Mouse (Mus musculus) midbrain, embryonic 11.5 days (tissue): ENCODE results near the gene Zfp750. TPM values are rescaled to one million over a fixed set of nuclear protein-coding genes. Genes with fewer than 3 reads are reported as not detected.

Experiments used
- ATAC-seq: fragments of 200-750 bp; cut with Nextera tagmentation; 2 replicates; pipeline ENCODE4 v1.8.0; 2017; ENCODE audit warnings: moderate TSS enrichment, moderate library complexity; ENCODE audit not compliant: low FRiP score
- DNase-seq: peaks from one replicate; pipeline ENCODE4 v3.0.0; 2015; ENCODE audit warnings: low spot score; ENCODE audit errors: missing footprints
- H3K27ac ChIP-seq: fragments of 300-500 bp; sonication (generic); 2 replicates; pipeline ENCODE4 v1.5.1; 2014; ENCODE audit warnings: low read depth, low read length
- H3K27me3 ChIP-seq: fragments of 300-500 bp; sonication (generic); 2 replicates; pipeline ENCODE4 v1.6.1; 2014; ENCODE audit warnings: mild to moderate bottlenecking, low read length, moderate library complexity, mixed read lengths; ENCODE audit not compliant: control insufficient read depth, insufficient read depth
- H3K36me3 ChIP-seq: fragments of 300-500 bp; sonication (generic); 2 replicates; pipeline ENCODE4 v1.6.1; 2014; ENCODE audit warnings: mild to moderate bottlenecking, low read length, moderate library complexity, mixed read lengths; ENCODE audit not compliant: control insufficient read depth, insufficient read depth
- H3K4me1 ChIP-seq: fragments of 300-500 bp; sonication (generic); 2 replicates; pipeline ENCODE4 v1.6.1; 2014; ENCODE audit warnings: low read length; ENCODE audit not compliant: control insufficient read depth, insufficient read depth
- H3K4me2 ChIP-seq: fragments of 300-500 bp; sonication (generic); 2 replicates; pipeline ENCODE4 v1.6.1; 2014; ENCODE audit warnings: mild to moderate bottlenecking, moderate library complexity
- H3K4me3 ChIP-seq: fragments of 300-500 bp; sonication (generic); 2 replicates; pipeline ENCODE4 v1.5.1; 2014; ENCODE audit warnings: low read depth, low read length
- H3K9ac ChIP-seq: fragments of 300-500 bp; sonication (generic); 2 replicates; pipeline ENCODE4 v1.6.1; 2014; ENCODE audit warnings: low read length
- H3K9me3 ChIP-seq: fragments of 300-500 bp; sonication (generic); 2 replicates; pipeline ENCODE4 v1.6.1; 2016; ENCODE audit warnings: low read length; ENCODE audit not compliant: control insufficient read depth
- WGBS: fragments of 180-500 bp; shearing (Covaris S2); extraction: QIAGEN DNeasy Blood & Tissue Kit; methylation state at CpG from one replicate; pipeline ENCODE4 v1.1.7; 2014; 5-methylcytosine and 5-hydroxymethylcytosine counted together
- polyA plus RNA-seq: library from polyadenylated mRNA; unstranded; fragments of >200 nt; fragmentation: Nextera tagmentation; extraction: Ambion mirVana; gene quantifications from 2 replicates; pipeline ENCODE4 v1.2.1, GENCODE M21; 2014

The Zfp750 gene
- polyA plus RNA-seq, 1 experiment from 2014 or later, result 0.20 TPM

DNA sequence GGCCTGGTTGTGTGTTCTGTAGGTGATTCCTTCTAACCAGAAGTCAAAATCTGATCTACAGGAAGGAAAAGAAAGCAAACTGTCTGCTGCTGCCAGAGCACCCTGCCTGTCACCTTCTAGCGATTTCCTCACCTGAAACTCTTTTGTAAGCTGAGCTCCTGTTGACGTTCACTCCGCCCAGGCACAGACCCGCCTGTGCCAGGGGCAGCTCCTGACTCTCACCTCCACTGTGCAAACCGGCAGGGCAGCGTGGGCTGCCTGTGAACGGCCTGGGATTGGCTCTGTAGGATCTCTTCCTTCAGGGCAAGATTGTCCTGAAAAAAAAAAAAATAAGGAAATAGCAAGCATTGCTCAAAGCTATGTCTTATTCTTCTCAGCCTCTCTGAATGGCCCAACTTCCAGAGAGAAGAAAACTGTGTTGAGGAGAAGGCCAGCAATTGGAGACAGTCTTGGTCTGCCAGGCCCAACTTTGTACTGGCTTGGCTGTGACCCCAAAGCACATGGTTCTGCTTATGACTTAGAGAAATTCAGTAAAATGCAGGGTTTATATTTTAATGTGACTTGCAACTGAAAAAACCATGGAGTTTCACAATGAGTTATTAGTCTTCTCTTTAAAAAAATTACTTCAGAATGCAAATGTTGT is 25.7 kb upstream of the Zfp750 start:
- DNase-seq (no peak), ATAC-seq (no peak)
- H3K4me1 ChIP-seq, result peaks cover 11% of the 10 kb centered on the region
- H3K4me3 ChIP-seq, result no peak overlapping the region
- 82% methylated on average over 7 of the region's 7 CpGs for WGBS
- no peaks in the 10 kb centered on the region for H3K36me3 ChIP-seq
- no peak overlapping the region for H3K4me2 ChIP-seq
- no peaks in the 10 kb centered on the region for H3K27me3 ChIP-seq
- no peaks in the 10 kb centered on the region for H3K9me3 ChIP-seq
- no peak overlapping the region for H3K27ac ChIP-seq
- no peak overlapping the region for H3K9ac ChIP-seq

DNA sequence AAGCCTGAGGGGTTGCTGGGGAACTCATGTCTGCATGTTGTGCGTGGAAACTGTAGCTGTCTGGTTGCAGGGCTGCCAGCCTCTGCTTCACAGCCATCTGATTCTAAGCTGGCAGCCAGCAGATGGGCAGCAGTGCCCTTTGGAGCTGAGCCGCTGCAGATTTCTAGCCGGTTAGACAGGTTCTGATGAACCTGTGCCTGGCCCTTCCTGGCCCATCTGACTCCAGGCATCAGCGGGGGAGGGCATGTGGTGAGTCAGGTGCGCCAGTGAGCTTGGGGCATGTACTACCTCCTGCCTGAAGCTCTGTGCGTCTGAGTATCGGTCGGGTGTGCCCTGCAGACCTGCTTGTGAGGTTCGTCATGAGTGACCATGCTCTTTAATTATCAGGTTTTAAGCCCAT is 24.8 kb upstream of the Zfp750 start:
- Histone ChIP-seq H3K4me1 (peaks cover 2% of the 10 kb centered on the region), H3K9ac (no peak overlapping the region), H3K4me2 (no peak overlapping the region), H3K27ac (no peak overlapping the region), H3K9me3 (no peaks in the 10 kb centered on the region), H3K36me3 (no peaks in the 10 kb centered on the region), H3K27me3 (no peaks in the 10 kb centered on the region), H3K4me3 (no peak overlapping the region)
- ATAC-seq, result no peak
- DNase-seq, result no peak
- WGBS, result 87% methylated on average over 9 of the region's 9 CpGs

DNA sequence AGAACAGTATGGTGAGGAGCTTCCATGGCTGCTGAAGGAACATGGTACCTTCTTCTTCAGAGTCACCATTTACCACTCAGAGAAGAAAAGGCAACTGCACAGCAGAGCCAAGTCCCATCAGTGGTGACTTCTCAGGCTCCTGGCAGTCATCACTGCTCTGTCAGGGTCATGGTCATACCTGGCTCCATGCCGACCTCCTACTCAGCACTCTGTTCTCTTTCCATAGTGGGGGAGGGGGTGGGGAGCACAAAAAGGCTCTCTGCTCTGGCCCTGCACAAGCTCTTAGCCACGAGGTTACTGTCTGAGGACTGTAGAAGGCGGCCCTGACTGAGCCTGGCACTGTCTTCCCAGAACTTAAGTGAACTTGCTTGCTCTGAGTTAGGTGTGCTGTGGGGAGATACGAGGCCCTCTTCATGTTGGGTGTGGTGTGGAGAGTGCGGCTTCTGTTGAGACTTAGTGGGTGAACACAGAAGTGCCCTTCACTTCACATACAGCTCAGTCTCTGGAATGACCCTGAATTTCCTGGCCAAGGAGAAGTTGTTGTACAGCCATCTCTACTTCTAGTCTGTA is 24.2 kb upstream of the Zfp750 start:
- H3K27ac ChIP-seq, result no peak overlapping the region
- no peak for ATAC-seq
- 88% methylated on average over 5 of the region's 5 CpGs for WGBS

DNA sequence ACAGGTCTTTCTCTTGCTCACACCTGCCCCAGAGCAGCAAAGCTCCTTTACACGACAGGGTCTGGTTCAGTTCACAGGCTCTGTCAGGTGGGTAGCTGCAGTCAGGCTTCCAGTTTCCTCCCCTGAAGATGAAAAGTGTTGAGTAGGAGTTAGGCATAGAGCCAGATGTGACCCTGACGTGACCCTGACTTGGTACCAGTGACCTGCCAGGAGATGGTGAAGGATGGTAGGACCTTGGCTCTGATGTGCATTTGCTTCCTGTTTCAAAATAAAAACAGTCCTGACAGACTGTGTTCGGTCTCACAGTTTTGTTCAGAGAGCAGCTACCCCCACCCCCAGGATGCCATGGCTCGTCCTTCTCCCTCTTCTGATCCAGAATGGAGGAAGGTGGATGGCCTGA is 23.3 kb upstream of the Zfp750 start:
- H3K36me3 ChIP-seq, result no peaks in the 10 kb centered on the region
- H3K4me3 ChIP-seq, result no peak overlapping the region
- 88% methylated on average over 4 of the region's 4 CpGs for WGBS
- no peaks in the 10 kb centered on the region for H3K4me1 ChIP-seq
- DNase-seq, result no peak
- no peaks in the 10 kb centered on the region for H3K9me3 ChIP-seq
- no peak for ATAC-seq
- H3K4me2 ChIP-seq, result no peak overlapping the region
- no peak overlapping the region for H3K9ac ChIP-seq
- H3K27ac ChIP-seq, result no peak overlapping the region
- no peaks in the 10 kb centered on the region for H3K27me3 ChIP-seq

More for the DNA sequence above, 24.2 kb upstream of the Zfp750 start:
- Histone ChIP-seq H3K9ac (no peak overlapping the region), H3K4me2 (no peak overlapping the region), H3K27me3 (no peaks in the 10 kb centered on the region), H3K4me3 (no peak overlapping the region), H3K4me1 (no peaks in the 10 kb centered on the region), H3K9me3 (no peaks in the 10 kb centered on the region), H3K36me3 (no peaks in the 10 kb centered on the region)
- no peak for DNase-seq

DNA sequence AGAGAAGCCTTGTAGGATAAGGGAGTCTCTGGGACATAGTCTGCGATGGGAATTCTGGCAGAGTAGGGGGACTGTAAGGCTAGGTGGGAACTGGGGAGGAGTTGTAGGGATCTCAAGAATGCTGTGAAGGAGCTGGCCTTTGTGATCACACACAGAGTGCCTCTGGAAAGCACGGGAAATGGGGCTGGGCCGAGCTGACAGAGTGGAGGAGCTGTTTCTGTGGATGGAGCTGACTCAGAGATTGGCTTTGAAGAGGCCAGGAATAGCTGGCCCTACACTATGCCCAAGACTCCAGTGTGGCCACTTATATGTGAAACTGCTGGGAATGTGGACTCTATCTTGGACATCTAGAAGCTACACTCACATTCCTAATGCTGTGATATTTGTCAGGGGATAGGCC is 17.4 kb upstream of the Zfp750 start:
- H3K4me3 ChIP-seq, result no peak overlapping the region
- no peak overlapping the region for H3K27ac ChIP-seq
- no peaks in the 10 kb centered on the region for H3K4me1 ChIP-seq
- H3K9me3 ChIP-seq, result no peaks in the 10 kb centered on the region
- no peaks in the 10 kb centered on the region for H3K36me3 ChIP-seq
- no peak for DNase-seq
- no peak overlapping the region for H3K4me2 ChIP-seq
- no peak overlapping the region for H3K9ac ChIP-seq
- ATAC-seq, result no peak
- no peaks in the 10 kb centered on the region for H3K27me3 ChIP-seq
- 57% methylated on average over 3 of the region's 3 CpGs for WGBS

DNA sequence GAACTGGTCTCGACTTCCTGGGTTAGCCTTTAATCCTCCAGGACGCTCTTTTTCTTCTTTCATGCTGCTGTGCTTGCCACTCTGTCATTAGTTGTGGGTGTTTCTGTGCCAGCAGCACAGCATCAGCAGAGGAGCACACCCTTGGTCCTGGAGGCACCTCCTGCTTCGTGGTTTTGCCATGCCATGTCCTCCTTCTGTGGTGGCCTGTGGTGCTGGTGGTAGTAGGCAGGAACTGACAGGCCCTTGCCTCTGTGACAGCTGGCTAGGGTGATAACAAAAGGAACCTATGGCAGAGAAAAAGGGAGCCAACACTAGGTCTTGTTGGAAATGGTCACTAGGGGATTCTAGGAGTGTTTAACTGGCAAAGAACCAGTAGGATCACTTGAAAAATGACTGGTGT is 10.6 kb upstream of the Zfp750 start:
- no peaks in the 10 kb centered on the region for H3K4me1 ChIP-seq
- no peaks in the 10 kb centered on the region for H3K36me3 ChIP-seq
- DNase-seq, result no peak
- no peak overlapping the region for H3K9ac ChIP-seq
- no peak for ATAC-seq
- no peaks in the 10 kb centered on the region for H3K9me3 ChIP-seq
- no peak overlapping the region for H3K4me3 ChIP-seq
- H3K27ac ChIP-seq, result no peak overlapping the region
- WGBS, result 83% methylated on average over 3 of the region's 3 CpGs
- no peak overlapping the region for H3K4me2 ChIP-seq
- no peaks in the 10 kb centered on the region for H3K27me3 ChIP-seq

DNA sequence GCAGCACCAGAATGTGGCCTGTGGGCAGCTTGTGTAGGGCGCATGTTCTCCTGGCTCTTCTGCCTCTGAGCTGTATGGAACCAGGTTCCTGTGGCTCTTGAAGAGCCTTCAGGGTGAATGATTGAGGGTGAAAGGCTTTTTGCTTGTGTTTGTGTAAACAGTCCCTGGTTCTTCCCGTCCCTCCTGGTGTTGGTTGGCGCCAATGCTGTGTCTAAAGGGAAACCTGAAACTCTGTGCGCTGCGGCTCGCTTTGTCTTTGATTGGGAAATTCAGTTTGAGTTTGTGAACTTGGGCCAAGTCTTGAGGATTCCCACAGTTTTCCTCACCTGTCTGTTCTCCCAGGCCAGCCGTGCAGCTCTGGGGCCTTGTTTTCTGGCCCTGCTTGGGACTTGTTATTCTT is 5.1 kb upstream of the Zfp750 start:
- Histone ChIP-seq H3K27me3 (no peaks in the 10 kb centered on the region), H3K9ac (no peak overlapping the region), H3K27ac (no peak overlapping the region), H3K4me1 (no peaks in the 10 kb centered on the region), H3K4me2 (no peak overlapping the region), H3K36me3 (no peaks in the 10 kb centered on the region), H3K9me3 (no peaks in the 10 kb centered on the region), H3K4me3 (no peak overlapping the region)
- 94% methylated on average over 7 of the region's 7 CpGs for WGBS
- ATAC-seq, result no peak
- no peak for DNase-seq

DNA sequence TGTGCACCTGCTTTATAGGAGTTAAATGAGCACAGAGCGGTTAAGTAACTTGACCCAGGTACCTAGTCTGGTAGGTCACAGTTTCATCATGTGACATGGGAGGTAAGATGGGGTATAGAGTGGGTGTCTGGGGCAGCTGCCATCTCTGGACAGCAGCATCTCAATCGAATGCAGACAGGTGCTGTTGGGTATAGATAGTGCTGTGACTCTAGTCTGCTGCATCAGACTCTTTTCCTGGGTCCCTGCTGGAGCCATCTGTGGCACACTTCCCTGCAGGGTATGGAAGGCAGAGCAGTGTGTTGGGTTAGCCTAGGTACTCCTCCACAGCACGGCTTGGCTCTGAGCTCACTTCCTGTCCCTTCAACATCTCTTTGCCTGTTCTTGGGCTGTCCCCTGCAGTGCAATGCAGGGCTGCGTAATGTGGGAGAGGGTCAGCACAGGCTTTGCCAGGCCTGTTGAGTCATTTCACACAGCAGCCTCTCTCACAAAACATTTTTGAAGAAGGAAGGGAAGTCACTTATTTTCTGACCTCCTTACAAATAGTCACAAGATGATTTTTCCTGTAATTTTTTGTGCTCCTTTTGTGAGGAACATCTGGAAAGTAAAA is 3.1 kb upstream of the Zfp750 start:
- Histone ChIP-seq H3K9ac (no peak overlapping the region), H3K36me3 (no peaks in the 10 kb centered on the region), H3K4me2 (no peak overlapping the region), H3K9me3 (no peaks in the 10 kb centered on the region), H3K4me3 (no peak overlapping the region), H3K27ac (no peak overlapping the region), H3K4me1 (no peaks in the 10 kb centered on the region), H3K27me3 (no peaks in the 10 kb centered on the region)
- WGBS, result 89% methylated on average over 4 of the region's 4 CpGs
- DNase-seq, result peak; percentile 33
- ATAC-seq, result no peak

DNA sequence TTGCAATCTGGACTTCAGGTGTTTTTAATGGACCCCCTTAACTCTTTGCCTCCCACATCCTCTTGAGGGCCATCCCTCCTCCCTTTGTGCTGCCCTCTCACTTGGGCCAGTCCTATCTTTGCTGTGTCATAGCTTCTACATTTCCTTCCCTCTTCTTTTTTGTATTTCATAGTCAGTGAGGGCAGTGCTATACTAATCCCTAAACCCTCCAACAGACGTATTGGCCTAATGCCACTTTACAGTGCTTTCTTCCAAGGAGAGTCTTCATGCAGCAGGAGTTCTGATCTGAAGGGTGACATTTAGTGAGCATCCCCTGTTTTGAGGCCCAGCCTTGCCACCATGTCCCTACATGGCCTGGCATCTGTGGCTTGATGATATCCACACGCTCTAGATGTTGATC is 1.6 kb upstream of the Zfp750 start:
- H3K27ac ChIP-seq, result no peak overlapping the region
- no peaks in the 10 kb centered on the region for H3K9me3 ChIP-seq
- H3K4me3 ChIP-seq, result no peak overlapping the region
- DNase-seq (peak; percentile 51), ATAC-seq (no peak)
- H3K36me3 ChIP-seq, result no peaks in the 10 kb centered on the region
- H3K27me3 ChIP-seq, result no peaks in the 10 kb centered on the region
- H3K4me1 ChIP-seq, result no peaks in the 10 kb centered on the region
- H3K9ac ChIP-seq, result no peak overlapping the region
- H3K4me2 ChIP-seq, result no peak overlapping the region
- WGBS, result 95% methylated on average over 2 of the region's 2 CpGs
